Mouse (Mus musculus) ovary, postnatal 14 days (tissue): Measurements from ENCODE around the gene Tmem72.

Experiments
- DNase-seq: peaks from one replicate; pipeline ENCODE4 v3.0.0; 2022; ENCODE audit warnings: low spot score

Gene Tmem72

GRCm38 (mm10) chr6:116649811-116650210, 66.9 kb downstream of the Tmem72 start:
- DNase-seq = no peak

GRCm38 (mm10) chr6:116647763-116648162, 69.0 kb downstream of the Tmem72 start:
- no peak for DNase-seq

DNA sequence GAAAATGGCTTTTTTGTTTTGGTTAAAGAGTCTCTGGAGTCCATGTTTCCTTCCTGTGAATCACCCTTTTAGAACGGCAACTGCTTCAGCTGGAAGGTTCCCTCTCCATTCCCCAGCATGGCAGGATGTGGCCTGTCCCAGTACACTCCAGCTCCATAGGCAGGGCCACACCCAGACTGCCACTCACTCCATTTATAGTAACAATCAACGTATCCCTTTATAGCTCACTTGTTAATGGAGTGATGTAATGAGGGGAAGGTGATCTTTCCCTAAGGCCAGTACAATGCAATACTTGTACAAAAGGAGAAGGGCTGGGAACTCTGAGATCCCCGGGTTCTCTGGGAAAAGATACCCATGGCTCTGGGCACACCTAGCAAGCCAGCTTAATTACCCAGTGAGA, 72.4 kb downstream of the Tmem72 start:
- no peak for DNase-seq

- no peak for DNase-seq
Observed at GRCm38 (mm10) chr6:116643881-116644280, 72.8 kb downstream of the Tmem72 start.

GRCm38 (mm10) chr6:116642942-116643341, 73.8 kb downstream of the Tmem72 start:
- no peak for DNase-seq

DNA sequence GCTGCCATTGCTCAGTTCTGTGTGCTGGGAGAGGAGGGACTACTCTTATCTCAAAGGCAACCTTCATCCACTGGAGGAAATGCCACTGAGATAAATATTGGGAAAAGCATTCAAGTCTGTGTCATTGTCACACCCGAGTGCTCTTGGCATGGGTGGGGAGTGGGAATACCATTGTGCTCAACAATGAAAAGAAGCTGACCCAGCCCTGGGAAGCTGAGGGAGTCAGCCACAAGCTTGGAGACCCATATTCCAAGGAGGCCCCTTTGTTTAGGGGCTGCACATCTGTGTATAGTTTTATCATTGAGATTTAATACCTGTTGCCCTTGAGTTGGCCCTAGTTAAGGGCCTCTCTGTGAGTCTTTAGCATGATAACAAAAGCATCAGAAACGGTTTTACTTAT, 77.0 kb downstream of the Tmem72 start:
- no peak for DNase-seq

DNA sequence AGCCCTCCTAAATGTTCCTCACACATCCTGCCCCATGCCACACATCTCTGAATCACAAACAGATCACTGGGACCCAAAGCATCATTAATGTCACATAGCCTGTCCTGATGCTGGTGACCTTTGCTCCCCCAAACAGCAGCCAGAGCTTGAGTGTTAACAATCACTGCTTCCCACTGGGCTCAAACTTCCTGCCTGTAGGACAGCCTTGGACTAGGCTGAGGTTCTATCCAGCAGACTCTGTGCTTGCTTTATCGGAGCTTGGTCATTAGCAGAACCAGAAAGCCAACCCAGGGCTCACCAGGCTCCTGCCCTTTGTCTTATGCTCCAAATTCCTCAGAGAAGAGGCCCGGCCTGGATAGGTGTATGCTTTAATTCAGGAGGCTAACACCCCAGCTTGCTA, 77.8 kb downstream of the Tmem72 start:
- no peak for DNase-seq

- DNase-seq = no peak
Observed at GRCm38 (mm10) chr6:116637496-116637895, 79.2 kb downstream of the Tmem72 start.

DNA sequence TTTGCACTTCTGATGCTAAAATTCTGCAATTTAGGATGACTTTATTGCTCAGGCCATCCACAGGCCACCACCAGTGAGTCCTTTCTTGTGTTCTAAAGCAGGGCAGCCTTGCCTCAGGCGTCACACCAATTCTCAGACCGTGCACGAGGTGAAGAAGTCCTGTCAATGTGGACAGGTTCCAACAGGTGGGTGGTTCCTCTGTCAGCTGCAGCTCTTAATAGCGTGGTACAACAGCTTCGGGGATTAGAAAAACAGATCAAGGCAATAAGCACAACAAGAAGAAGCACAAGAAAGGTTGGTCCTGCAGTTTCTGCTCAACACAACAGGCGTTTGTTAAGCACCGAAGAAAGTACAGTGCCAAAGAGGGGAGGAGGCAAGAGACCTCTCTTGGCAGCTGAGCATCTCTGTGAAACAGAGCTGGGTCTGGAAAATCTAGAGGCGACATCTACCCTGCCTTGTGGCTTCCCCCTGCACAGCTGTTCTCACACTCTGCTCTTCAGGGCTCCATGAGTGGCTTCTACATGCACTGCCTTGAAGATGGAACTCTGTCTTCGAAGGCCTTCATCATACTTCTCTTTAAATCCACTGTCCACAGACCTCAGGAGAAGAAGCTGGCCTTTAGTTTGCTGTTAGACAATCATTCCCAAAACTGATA, 80.0 kb downstream of the Tmem72 start:
- no peak for DNase-seq

DNA sequence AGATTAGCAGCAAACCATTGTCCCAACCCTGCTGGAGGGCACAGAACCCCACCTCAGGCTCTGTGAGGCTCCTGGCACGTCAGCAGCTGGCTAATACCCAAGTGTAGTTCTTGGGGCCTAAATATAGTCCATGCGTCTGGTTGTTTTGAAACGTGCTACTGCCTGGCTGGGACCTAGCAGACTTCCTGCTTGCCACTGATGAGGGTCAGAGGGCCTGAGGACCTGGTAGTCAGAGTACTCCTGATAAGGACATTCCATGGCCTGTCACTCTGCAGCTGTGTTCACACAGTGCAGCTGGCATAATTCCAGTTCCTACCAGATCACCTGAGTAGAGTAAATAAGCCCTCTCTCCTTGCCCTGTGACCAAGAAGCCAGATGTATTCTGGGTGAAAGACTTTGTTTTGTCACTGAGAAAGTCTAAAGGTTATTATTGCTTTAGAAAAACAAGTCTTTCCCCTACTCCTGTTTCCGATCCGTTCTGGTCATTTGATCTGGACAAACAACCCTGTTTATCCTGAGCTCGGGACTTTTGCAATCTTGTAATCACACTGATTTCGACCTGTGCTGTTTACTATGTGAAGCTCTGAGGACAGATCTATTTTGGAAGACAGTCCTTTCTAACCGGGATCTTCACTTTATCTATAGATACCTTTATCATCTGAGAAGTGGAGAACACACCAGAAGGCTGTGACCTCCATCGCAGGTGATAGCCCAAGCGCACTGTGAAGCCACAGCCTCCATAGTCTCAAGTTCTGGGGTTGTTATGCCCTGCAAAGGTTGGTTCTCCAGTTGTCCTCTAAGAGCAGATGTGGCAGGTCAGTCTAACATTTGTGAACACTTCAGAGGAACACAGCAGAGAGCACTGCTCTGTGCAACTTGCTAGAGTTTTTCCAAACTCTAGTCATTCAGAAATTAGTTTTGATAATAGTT, 81.2 kb downstream of the Tmem72 start:
- no peak for DNase-seq

GRCm38 (mm10) chr6:116633741-116634695, 82.7 kb downstream of the Tmem72 start:
- no peak for DNase-seq

DNA sequence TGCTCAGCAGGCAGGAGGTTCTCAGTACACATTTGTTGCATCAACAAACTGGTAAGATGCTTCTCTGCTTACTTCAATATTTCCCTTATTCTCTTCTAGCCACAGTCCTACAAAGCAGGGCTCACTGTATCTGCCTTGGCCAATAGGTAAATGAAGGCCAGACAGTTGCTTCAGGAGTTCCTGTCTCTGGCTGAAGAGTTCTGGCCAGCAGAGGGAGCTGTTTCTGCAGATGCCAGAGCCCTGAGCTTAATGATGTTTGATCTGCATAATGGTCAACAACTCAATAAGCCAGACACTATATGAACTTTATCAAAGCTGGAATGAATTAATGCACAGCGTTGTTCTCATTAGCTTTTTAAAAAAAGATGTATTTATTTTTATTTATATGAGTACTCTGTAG, 84.6 kb downstream of the Tmem72 start:
- DNase-seq = peak; percentile 67

DNA sequence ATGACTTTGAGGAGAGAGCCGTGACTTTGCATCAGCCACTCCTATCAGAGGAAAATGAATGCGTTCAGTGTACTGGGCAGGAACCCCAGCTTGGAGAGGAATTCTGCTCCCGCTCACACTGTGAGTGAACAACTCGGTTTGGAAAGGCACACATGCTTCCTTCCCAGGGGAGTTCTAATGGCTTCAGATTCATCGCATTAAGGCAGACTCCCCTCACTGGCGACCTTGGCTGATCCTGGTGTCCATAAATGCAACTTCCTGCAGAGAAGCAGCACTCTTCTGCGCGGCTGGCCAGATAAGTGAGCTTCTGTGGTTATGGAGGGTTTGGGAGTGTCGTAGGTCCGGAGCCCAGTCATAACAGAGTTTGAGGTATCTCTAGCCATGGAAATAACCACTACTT, 86.9 kb downstream of the Tmem72 start:
- no peak for DNase-seq
